Mouse (Mus musculus) embryonic fibroblast, embryonic 13.5 days (primary cell): ENCODE data around the gene 2810408A11Rik.

Experiments used
- CTCF ChIP-seq: IDR thresholded peaks from 2 replicates; pipeline ENCODE4 v1.5.1; 2011; ENCODE audit warnings: mild to moderate bottlenecking, control low read depth, low read length, moderate library complexity, borderline replicate concordance; ENCODE audit not compliant: insufficient read depth
- POLR2A ChIP-seq: IDR thresholded peaks from 2 replicates; pipeline ENCODE4 v1.6.1; 2011; ENCODE audit warnings: low read depth, mild to moderate bottlenecking, control low read depth, low read length, moderate library complexity

GRCm38 (mm10) chr11:69930967-69931537 lies 30.3 kb upstream of the 2810408A11Rik start:
- no peak for TF ChIP-seq CTCF
- TF ChIP-seq POLR2A, result no peak
